Mouse (Mus musculus) neural tube, embryonic 15.5 days (tissue): ENCODE measurements around the gene Foxred1. TPM values are rescaled to one million over a fixed set of nuclear protein-coding genes. Genes with fewer than 3 reads are reported as not detected.

Experiments used
- ATAC-seq: fragments of 200-750 bp; cut with Nextera tagmentation; 2 replicates; pipeline ENCODE4 v1.8.0; 2017; ENCODE audit warnings: mild to moderate bottlenecking, moderate TSS enrichment, moderate library complexity; ENCODE audit not compliant: low FRiP score
- H3K27ac ChIP-seq: fragments of 300-500 bp; sonication (generic); replicated peaks from 2 replicates; pipeline ENCODE4 v1.5.1; 2015; ENCODE audit warnings: mild to moderate bottlenecking, inconsistent platforms
- H3K27me3 ChIP-seq: fragments of 300-500 bp; sonication (generic); replicated peaks from 2 replicates; pipeline ENCODE4 v1.6.1; 2015; ENCODE audit warnings: inconsistent platforms
- H3K36me3 ChIP-seq: fragments of 300-500 bp; sonication (generic); 2 replicates; pipeline ENCODE4 v1.6.1; 2015; ENCODE audit warnings: inconsistent platforms
- H3K4me1 ChIP-seq: fragments of 300-500 bp; sonication (generic); 2 replicates; pipeline ENCODE4 v1.6.1; 2015; ENCODE audit warnings: inconsistent platforms
- H3K4me2 ChIP-seq: fragments of 300-500 bp; sonication (generic); 2 replicates; pipeline ENCODE4 v1.6.1; 2015; ENCODE audit warnings: inconsistent platforms, mild to moderate bottlenecking, moderate library complexity
- H3K4me3 ChIP-seq: fragments of 300-500 bp; sonication (generic); replicated peaks from 2 replicates; pipeline ENCODE4 v1.5.1; 2015; ENCODE audit warnings: mild to moderate bottlenecking, inconsistent platforms
- H3K9ac ChIP-seq: fragments of 300-500 bp; sonication (generic); replicated peaks from 2 replicates; pipeline ENCODE4 v1.6.1; 2015; ENCODE audit warnings: mild to moderate bottlenecking, inconsistent platforms
- H3K9me3 ChIP-seq: fragments of 300-500 bp; sonication (generic); replicated peaks from 2 replicates; pipeline ENCODE4 v1.6.1; 2016; ENCODE audit warnings: inconsistent platforms
- WGBS: fragments of 180-500 bp; shearing (Covaris S2); methylation state at CpG from one replicate; pipeline ENCODE4 v1.1.7; 2015; ENCODE audit warnings: mixed read lengths; 5-methylcytosine and 5-hydroxymethylcytosine counted together
- polyA plus RNA-seq: library from polyadenylated mRNA; unstranded; fragments of >200 nt; fragmentation: Nextera tagmentation; extraction: Ambion mirVana; gene quantifications from 2 replicates; pipeline ENCODE4 v1.2.1, GENCODE M21; 2015

Foxred1 gene
- polyA plus RNA-seq, 1 experiment from 2014 or later, result 48.2 TPM

DNA sequence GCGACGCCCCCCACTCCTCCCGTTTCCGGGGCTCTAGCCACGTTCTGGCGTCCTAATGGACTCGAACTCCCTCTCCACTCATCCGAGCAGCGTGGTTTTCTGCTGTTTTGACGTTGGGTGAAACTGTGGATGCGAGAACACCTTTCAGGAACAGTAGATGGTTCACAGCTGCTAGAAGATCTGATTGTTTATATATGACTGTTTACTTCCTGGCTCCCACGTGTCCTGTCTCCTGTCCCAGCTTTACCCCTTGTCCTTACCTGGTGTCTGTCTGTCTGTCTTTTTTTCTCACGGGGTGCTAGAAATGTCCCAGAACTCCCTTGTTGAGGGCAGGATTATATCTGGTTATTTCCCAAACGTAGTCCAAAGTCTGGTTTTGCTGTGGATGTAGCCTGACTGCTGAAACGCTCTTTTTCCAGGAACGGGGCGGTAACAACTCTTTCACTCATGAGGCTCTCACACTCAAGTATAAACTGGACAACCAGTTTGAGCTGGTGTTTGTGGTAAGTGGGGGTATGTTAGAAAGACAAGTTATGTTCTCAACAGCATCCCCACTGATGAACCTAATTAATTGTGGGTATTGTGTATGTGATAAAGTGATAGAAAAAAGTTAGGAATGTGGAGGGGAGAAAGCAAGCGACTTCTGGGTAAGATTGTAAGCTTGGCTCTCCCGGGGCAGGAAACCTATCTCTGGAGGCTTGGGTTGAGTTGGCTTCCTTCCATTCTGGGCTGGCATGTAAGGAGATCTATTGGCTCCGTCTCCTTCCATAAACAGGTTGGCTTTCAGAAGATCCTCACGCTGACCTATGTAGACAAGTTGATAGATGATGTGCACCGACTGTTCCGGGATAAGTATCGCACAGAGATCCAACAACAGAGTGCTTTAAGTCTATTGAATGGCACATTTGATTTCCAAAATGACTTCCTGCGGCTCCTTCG, 987 bp upstream of the Foxred1 start:
- peaks cover 55% of the 10 kb centered on the region for H3K36me3 ChIP-seq

DNA sequence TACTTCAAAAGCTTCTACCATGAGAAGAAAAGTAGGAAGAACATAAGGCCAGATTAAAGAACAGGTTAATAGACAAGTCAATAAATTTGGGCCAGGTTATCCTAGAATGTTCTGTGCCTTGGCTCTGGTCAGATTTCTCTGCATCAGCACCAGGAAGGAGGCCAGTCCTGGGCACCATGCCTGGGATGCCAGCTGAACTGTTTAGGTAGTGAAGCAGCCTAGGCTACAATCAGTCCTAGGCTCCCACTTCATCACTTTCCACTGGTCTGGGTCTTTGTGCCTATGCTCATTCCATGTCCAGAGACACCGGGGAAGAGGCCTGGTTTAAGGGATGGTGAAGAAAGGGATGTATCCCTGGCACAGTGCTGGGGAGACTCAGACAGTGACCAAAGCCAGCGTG, 6.4 kb downstream of the Foxred1 start:
- H3K4me3 ChIP-seq, result no peak overlapping the region
- H3K36me3 ChIP-seq, result peaks cover 44% of the 10 kb centered on the region
- no peaks in the 10 kb centered on the region for H3K27me3 ChIP-seq
- WGBS, result 97% methylated on average over 2 of the region's 2 CpGs
- peaks cover 16% of the 10 kb centered on the region for H3K4me1 ChIP-seq
- ATAC-seq, result no peak
- no peak overlapping the region for H3K4me2 ChIP-seq
- no peak overlapping the region for H3K9ac ChIP-seq
- H3K9me3 ChIP-seq, result no peaks in the 10 kb centered on the region
- no peak overlapping the region for H3K27ac ChIP-seq

More for the DNA sequence above, 987 bp upstream of the Foxred1 start:
- ATAC-seq, result no peak
- peaks cover 22% of the 10 kb centered on the region for H3K4me1 ChIP-seq
- H3K27ac ChIP-seq, result peak overlapping the region; percentile 83
- peak overlapping the region; percentile 72 for H3K4me2 ChIP-seq
- WGBS, result 36% methylated on average over 26 of the region's 26 CpGs
- no peaks in the 10 kb centered on the region for H3K27me3 ChIP-seq
- H3K9me3 ChIP-seq, result no peaks in the 10 kb centered on the region
- peak overlapping the region; percentile 89 for H3K9ac ChIP-seq
- peak overlapping the region; percentile 88 for H3K4me3 ChIP-seq

DNA sequence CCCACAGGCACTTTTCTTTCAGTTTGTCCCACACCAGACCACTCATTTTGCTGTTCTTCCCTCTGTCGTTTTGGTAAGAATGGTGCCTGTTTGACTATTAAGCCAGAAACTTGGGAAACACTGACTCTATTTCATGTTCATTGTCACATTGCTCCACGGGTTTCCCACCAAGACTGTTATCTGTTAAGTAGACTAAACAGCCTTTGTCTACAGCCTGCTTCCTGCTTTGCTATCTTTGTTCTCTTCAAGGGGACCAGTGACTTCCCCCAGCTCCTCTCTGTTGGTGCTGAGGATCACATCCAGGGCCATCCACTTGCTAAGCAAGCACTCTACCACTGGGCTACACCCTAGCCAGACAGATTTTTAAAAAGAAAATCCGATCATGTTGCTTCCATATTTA, 7.3 kb downstream of the Foxred1 start:
- Histone ChIP-seq H3K27me3 (no peaks in the 10 kb centered on the region), H3K36me3 (peaks cover 41% of the 10 kb centered on the region), H3K4me2 (no peak overlapping the region), H3K9me3 (no peaks in the 10 kb centered on the region), H3K9ac (no peak overlapping the region), H3K4me1 (peaks cover 16% of the 10 kb centered on the region), H3K4me3 (no peak overlapping the region), H3K27ac (no peak overlapping the region)
- ATAC-seq, result no peak
- WGBS, result 69% methylated on average over 3 of the region's 3 CpGs

- Histone ChIP-seq H3K4me1 (peaks cover 16% of the 10 kb centered on the region), H3K4me2 (peak overlapping the region; percentile 88), H3K36me3 (peaks cover 14% of the 10 kb centered on the region), H3K4me3 (peak overlapping the region; percentile 57), H3K27ac (no peak overlapping the region), H3K9me3 (no peaks in the 10 kb centered on the region), H3K9ac (peak overlapping the region; percentile 28; the same call in 1 of the 2 replicates), H3K27me3 (no peaks in the 10 kb centered on the region)
- no peak for ATAC-seq
- WGBS, result 51% methylated on average over 9 of the region's 9 CpGs
These were observed 10.3 kb downstream of the Foxred1 start for GRCm38 (mm10) chr9:35200529-35201060.

DNA sequence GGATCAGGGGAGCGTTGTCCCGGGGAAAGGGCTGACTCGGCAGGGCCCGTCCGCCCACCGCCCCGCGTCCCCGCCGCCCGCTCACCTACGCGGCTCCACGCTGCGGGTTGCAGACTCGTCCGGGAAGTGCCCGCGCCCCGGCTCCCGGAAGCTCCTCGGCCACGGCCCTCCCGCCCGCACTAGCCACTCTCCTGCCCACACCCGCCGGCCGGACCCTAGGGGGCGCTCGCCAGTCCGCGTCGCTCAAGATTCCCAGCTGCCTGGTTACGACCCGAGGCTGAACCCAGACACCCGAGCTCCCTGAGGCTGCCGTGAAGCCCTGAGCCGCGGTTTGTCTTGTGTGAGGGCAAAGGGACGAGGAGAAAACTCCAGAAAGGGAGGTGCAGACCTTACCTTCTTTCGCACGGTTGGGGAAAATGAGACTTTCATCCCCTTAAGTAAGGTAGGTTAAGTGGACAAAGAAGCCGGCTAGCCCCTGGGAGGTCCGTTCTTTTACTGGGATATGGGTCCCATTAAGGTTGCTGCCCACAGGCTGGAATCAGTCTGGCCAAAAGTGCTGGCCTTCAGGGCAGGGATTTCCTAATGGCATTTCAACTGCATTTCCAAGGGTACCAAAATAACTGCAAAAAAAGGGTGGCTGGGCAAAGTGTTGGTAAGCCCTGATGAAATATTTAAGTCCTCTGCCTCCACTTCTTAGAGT, 10.9 kb downstream of the Foxred1 start, which contains the start of the genes Srpr and Tirap:
Srpr (plus strand) TSS at position 404 of the 700 bp plus-strand sequence.
Tirap (minus strand) TSS at position 520 of the 700 bp plus-strand sequence.
- 0% methylated on average over 43 of the region's 44 CpGs for WGBS
- peak; percentile 89 for ATAC-seq
- Histone ChIP-seq H3K27ac (peak within 1 kb of the TSS; percentile 45), H3K36me3 (peaks cover 8% of the 10 kb centered on the region), H3K9ac (peak within 1 kb of the TSS; percentile 65), H3K4me1 (peaks cover 16% of the 10 kb centered on the region), H3K9me3 (no peaks in the 10 kb centered on the region), H3K4me3 (peak within 1 kb of the TSS; percentile 57), H3K4me2 (peak within 1 kb of the TSS; percentile 88), H3K27me3 (no peaks in the 10 kb centered on the region)

- H3K4me3 ChIP-seq, result peak overlapping the region; percentile 57
- H3K9ac ChIP-seq, result peak overlapping the region; percentile 65
- peak overlapping the region; percentile 45; the same call in 1 of the 2 replicates for H3K27ac ChIP-seq
- peak overlapping the region; percentile 88 for H3K4me2 ChIP-seq
- no peaks in the 10 kb centered on the region for H3K27me3 ChIP-seq
- 0 out of 2 replicates have a peak, but pooled peaks cover 3% of the 10 kb centered on the region for H3K36me3 ChIP-seq
- WGBS, result 28% methylated on average over 18 of the region's 18 CpGs
- H3K9me3 ChIP-seq, result no peaks in the 10 kb centered on the region
- ATAC-seq, result peak; percentile 62
- H3K4me1 ChIP-seq, result peaks cover 16% of the 10 kb centered on the region
These were observed 11.7 kb downstream of the Foxred1 start for GRCm38 (mm10) chr9:35198945-35199771.

DNA sequence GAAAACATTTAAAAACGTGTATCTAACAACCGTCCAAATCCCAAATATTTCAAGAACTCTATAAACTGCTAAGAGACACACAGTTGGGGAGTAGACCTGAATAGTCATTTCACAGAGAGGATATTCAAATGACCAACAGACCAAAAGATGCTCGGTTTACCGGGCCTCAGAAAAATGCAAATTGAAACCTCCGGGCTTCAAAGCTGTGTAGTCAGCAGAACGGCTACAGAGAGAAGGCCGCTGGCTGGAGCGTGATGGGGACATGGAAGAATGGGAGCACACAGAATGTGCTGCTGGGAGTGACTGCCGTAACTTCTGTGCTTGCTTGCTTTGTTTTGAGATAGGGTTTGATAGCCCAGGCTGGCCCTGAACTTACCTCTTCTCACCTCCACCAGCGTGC, 12.5 kb downstream of the Foxred1 start:
- Histone ChIP-seq H3K27ac (no peak overlapping the region), H3K4me1 (peaks cover 16% of the 10 kb centered on the region), H3K9ac (no peak overlapping the region), H3K4me2 (no peak overlapping the region), H3K4me3 (no peak overlapping the region), H3K36me3 (no peaks in the 10 kb centered on the region), H3K27me3 (no peaks in the 10 kb centered on the region), H3K9me3 (no peaks in the 10 kb centered on the region)
- ATAC-seq, result no peak
- 70% methylated on average over 10 of the region's 10 CpGs for WGBS

- Histone ChIP-seq H3K4me1 (peaks cover 16% of the 10 kb centered on the region), H3K9me3 (no peaks in the 10 kb centered on the region), H3K27me3 (no peaks in the 10 kb centered on the region), H3K9ac (no peak overlapping the region), H3K36me3 (no peaks in the 10 kb centered on the region), H3K27ac (no peak overlapping the region), H3K4me2 (no peak overlapping the region), H3K4me3 (no peak overlapping the region)
- ATAC-seq, result no peak
- 97% methylated on average over 3 of the region's 3 CpGs for WGBS
These were observed 13.2 kb downstream of the Foxred1 start for GRCm38 (mm10) chr9:35197625-35198024.

GRCm38 (mm10) chr9:35194048-35194447, 16.8 kb downstream of the Foxred1 start:
- Histone ChIP-seq H3K9ac (no peak overlapping the region), H3K27me3 (no peaks in the 10 kb centered on the region), H3K4me2 (no peak overlapping the region), H3K9me3 (no peaks in the 10 kb centered on the region), H3K4me3 (no peak overlapping the region), H3K4me1 (peaks cover under 1% of the 10 kb centered on the region; the same call in 1 of the 2 replicates), H3K27ac (no peak overlapping the region), H3K36me3 (no peaks in the 10 kb centered on the region)
- no peak for ATAC-seq
- WGBS, result 96% methylated on average over 3 of the region's 3 CpGs

DNA sequence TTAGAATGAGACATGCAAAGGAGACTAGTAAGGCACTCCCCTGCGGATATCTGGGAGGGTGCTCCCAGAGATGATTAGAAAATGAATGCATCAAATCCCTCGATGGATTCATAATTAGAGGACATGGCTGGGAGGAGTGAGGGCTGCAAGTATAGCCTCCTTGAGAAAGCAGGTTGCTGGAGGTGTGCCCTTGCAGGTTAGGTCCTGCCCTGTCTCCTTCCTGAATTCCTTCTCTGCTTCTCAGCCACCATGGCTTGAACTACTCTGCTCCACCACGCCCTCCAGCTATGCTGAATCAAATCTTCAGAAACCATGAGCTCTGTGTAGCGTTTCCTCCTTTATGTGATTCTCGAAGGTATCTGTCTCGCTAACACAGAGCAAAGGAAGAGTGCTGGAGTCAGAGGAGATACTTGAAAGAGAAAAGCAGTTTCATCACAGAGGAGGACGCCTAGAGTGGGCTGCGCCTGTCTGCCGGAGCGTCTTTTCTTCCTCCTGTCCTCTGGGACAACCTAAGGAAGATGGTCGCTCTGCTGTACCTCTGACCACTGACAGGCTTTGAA, 17.8 kb downstream of the Foxred1 start:
- Histone ChIP-seq H3K4me1 (peaks cover 6% of the 10 kb centered on the region; the same call in 1 of the 2 replicates), H3K9me3 (no peaks in the 10 kb centered on the region), H3K4me2 (no peak overlapping the region), H3K27me3 (no peaks in the 10 kb centered on the region), H3K36me3 (no peaks in the 10 kb centered on the region), H3K27ac (no peak overlapping the region), H3K4me3 (no peak overlapping the region), H3K9ac (no peak overlapping the region)
- 84% methylated on average over 11 of the region's 11 CpGs for WGBS
- ATAC-seq, result no peak
